Mouse (Mus musculus): ENCODE measurements at regions not wholly inside any gene's neighbourhood (a gene's known extent, or its start where the extent isn't known, plus 50 kb on each side); places are given as distances from the start of the nearest gene placed in this dataset.
"Not testable (repeated sequence)": the region's sequence is repeated elsewhere in the genome, so short reads cannot be mapped to it uniquely, and the experiment has no call there.

GRCm38 (mm10) chr6:37696074-37696473 lies 166.1 kb downstream of the Akr1d1 start:
- Histone ChIP-seq H3K9ac (ENCODE audit: low read depth, poor library complexity, severe bottlenecking) (no peak overlapping the region), H3K4me1 (ENCODE audit: control insufficient read depth, insufficient read depth, low read length) (peaks cover 7% of the 10 kb centered on the region), H3K36me3 (ENCODE audit: control insufficient read depth, insufficient read depth, low read length, poor library complexity, severe bottlenecking) (peaks cover 8% of the 10 kb centered on the region), H3K27ac (ENCODE audit: insufficient read depth, low read length) (no peak overlapping the region), H3K4me3 (ENCODE audit: low read depth, low read length) (no peak overlapping the region), H3K9me3 (replicated peaks; ENCODE audit: control insufficient read depth, insufficient read depth, low read length, poor library complexity, severe bottlenecking) (peaks cover 54% of the 10 kb centered on the region), H3K27me3 (ENCODE audit: control insufficient read depth, insufficient read depth, low read length, poor library complexity, severe bottlenecking) (no peaks in the 10 kb centered on the region)
- no peak for TF ChIP-seq CTCF (IDR thresholded peaks at IDR 0.05; ENCODE audit: low read depth, low read length)
- TF ChIP-seq EP300 (IDR thresholded peaks at IDR 0.05; ENCODE audit: insufficient read depth, low read depth, low read length): no peak
- TF ChIP-seq POLR2A (IDR thresholded peaks at IDR 0.05; ENCODE audit: insufficient read depth, low read length): no peak

GRCm38 (mm10) chr6:37703946-37704345 lies 166.7 kb upstream of the Trim24 start:
- Histone ChIP-seq H3K27ac (ENCODE audit: insufficient read depth, low read length) (no peak overlapping the region), H3K9ac (ENCODE audit: low read depth, poor library complexity, severe bottlenecking) (no peak overlapping the region), H3K27me3 (ENCODE audit: control insufficient read depth, insufficient read depth, low read length, poor library complexity, severe bottlenecking) (no peaks in the 10 kb centered on the region), H3K9me3 (replicated peaks; ENCODE audit: control insufficient read depth, insufficient read depth, low read length, poor library complexity, severe bottlenecking) (peaks cover 10% of the 10 kb centered on the region), H3K4me3 (ENCODE audit: low read depth, low read length) (no peak overlapping the region), H3K36me3 (ENCODE audit: control insufficient read depth, insufficient read depth, low read length, poor library complexity, severe bottlenecking) (no peaks in the 10 kb centered on the region; the same call in 1 of the 2 replicates), H3K4me1 (ENCODE audit: control insufficient read depth, insufficient read depth, low read length) (peaks cover 1% of the 10 kb centered on the region)
- no peak for TF ChIP-seq CTCF (IDR thresholded peaks at IDR 0.05; ENCODE audit: low read depth, low read length)
- no peak for TF ChIP-seq POLR2A (IDR thresholded peaks at IDR 0.05; ENCODE audit: insufficient read depth, low read length)

GRCm38 (mm10) chr6:37705733-37706145 lies 164.9 kb upstream of the Trim24 start:
- H3K36me3 ChIP-seq (ENCODE audit: control insufficient read depth, insufficient read depth, low read length, poor library complexity, severe bottlenecking): no peaks in the 10 kb centered on the region
- H3K27me3 ChIP-seq (ENCODE audit: control insufficient read depth, insufficient read depth, low read length, poor library complexity, severe bottlenecking): no peaks in the 10 kb centered on the region
- no peak for TF ChIP-seq POLR2A (IDR thresholded peaks at IDR 0.05; ENCODE audit: insufficient read depth, low read length)
- TF ChIP-seq CTCF (IDR thresholded peaks at IDR 0.05; ENCODE audit: low read depth, low read length): no peak
- no peak for TF ChIP-seq EP300 (IDR thresholded peaks at IDR 0.05; ENCODE audit: insufficient read depth, low read depth, low read length)
- no peak overlapping the region for H3K4me3 ChIP-seq (ENCODE audit: low read depth, low read length)
- H3K9me3 ChIP-seq (replicated peaks; ENCODE audit: control insufficient read depth, insufficient read depth, low read length, poor library complexity, severe bottlenecking): peaks cover 12% of the 10 kb centered on the region
- H3K27ac ChIP-seq (ENCODE audit: insufficient read depth, low read length): no peak overlapping the region
- H3K9ac ChIP-seq (ENCODE audit: low read depth, poor library complexity, severe bottlenecking): no peak overlapping the region
- H3K4me1 ChIP-seq (ENCODE audit: control insufficient read depth, insufficient read depth, low read length): no peaks in the 10 kb centered on the region

- not testable (repeated sequence) for H3K4me1 ChIP-seq (ENCODE audit: control insufficient read depth, insufficient read depth, low read length); H3K36me3 ChIP-seq (ENCODE audit: control insufficient read depth, insufficient read depth, low read length, poor library complexity, severe bottlenecking); H3K27me3 ChIP-seq (ENCODE audit: control insufficient read depth, insufficient read depth, low read length, poor library complexity, severe bottlenecking); H3K9ac ChIP-seq (ENCODE audit: low read depth, poor library complexity, severe bottlenecking); H3K4me3 ChIP-seq (ENCODE audit: low read depth, low read length); H3K27ac ChIP-seq (ENCODE audit: insufficient read depth, low read length)
- H3K9me3 ChIP-seq (replicated peaks; ENCODE audit: control insufficient read depth, insufficient read depth, low read length, poor library complexity, severe bottlenecking): peaks cover 12% of the 10 kb centered on the region
Observed at GRCm38 (mm10) chr6:37707671-37708070, 162.9 kb upstream of the Trim24 start.

GRCm38 (mm10) chr6:37711766-37712165 lies 158.8 kb upstream of the Trim24 start:
- H3K9ac ChIP-seq (ENCODE audit: low read depth, poor library complexity, severe bottlenecking): no peak overlapping the region
- H3K9me3 ChIP-seq (replicated peaks; ENCODE audit: control insufficient read depth, insufficient read depth, low read length, poor library complexity, severe bottlenecking): peaks cover 7% of the 10 kb centered on the region
- TF ChIP-seq CTCF (IDR thresholded peaks at IDR 0.05; ENCODE audit: low read depth, low read length) (no peak), EP300 (IDR thresholded peaks at IDR 0.05; ENCODE audit: insufficient read depth, low read depth, low read length) (no peak), POLR2A (IDR thresholded peaks at IDR 0.05; ENCODE audit: insufficient read depth, low read length) (no peak)
- H3K36me3 ChIP-seq (ENCODE audit: control insufficient read depth, insufficient read depth, low read length, poor library complexity, severe bottlenecking): no peaks in the 10 kb centered on the region
- H3K4me1 ChIP-seq (ENCODE audit: control insufficient read depth, insufficient read depth, low read length): peaks cover 3% of the 10 kb centered on the region
- H3K4me3 ChIP-seq (ENCODE audit: low read depth, low read length): no peak overlapping the region
- no peaks in the 10 kb centered on the region for H3K27me3 ChIP-seq (ENCODE audit: control insufficient read depth, insufficient read depth, low read length, poor library complexity, severe bottlenecking)
- H3K27ac ChIP-seq (ENCODE audit: insufficient read depth, low read length): no peak overlapping the region

- Histone ChIP-seq H3K9me3 (replicated peaks; ENCODE audit: control insufficient read depth, insufficient read depth, low read length, poor library complexity, severe bottlenecking) (peaks cover 2% of the 10 kb centered on the region; the same call in 1 of the 2 replicates), H3K4me3 (ENCODE audit: low read depth, low read length) (no peak overlapping the region), H3K4me1 (ENCODE audit: control insufficient read depth, insufficient read depth, low read length) (peaks cover 3% of the 10 kb centered on the region), H3K36me3 (ENCODE audit: control insufficient read depth, insufficient read depth, low read length, poor library complexity, severe bottlenecking) (no peaks in the 10 kb centered on the region), H3K9ac (ENCODE audit: low read depth, poor library complexity, severe bottlenecking) (no peak overlapping the region), H3K27ac (ENCODE audit: insufficient read depth, low read length) (0 out of 2 replicates have a peak overlapping the region, but pooled peaks have one; percentile 7), H3K27me3 (ENCODE audit: control insufficient read depth, insufficient read depth, low read length, poor library complexity, severe bottlenecking) (no peaks in the 10 kb centered on the region)
- no peak for TF ChIP-seq POLR2A (IDR thresholded peaks at IDR 0.05; ENCODE audit: insufficient read depth, low read length)
- no peak for TF ChIP-seq CTCF (IDR thresholded peaks at IDR 0.05; ENCODE audit: low read depth, low read length)
- no peak for TF ChIP-seq EP300 (IDR thresholded peaks at IDR 0.05; ENCODE audit: insufficient read depth, low read depth, low read length)
Observed at GRCm38 (mm10) chr6:37713411-37713810, 157.2 kb upstream of the Trim24 start.
